9 mouse cellular contexts compared by ENCODE assay signal in genomic region chr9:42196552-42196951, GRCm38 (mm10).
A peak's percentile ranks its signal among the peaks of the same experiment; 100 is the strongest.
DNase-seq lines count a peak whose midpoint lies in the region; TF ChIP-seq lines count a peak whose summit lies in the region.
"Had no signal": no experiment of that assay in that cellular context is flagged by ENCODE, and none has a peak within 500 bp of the region (broad histone marks: within the 10 kb centered on the region; RNA-seq: fewer than 3 reads in every experiment).

No protein-coding gene starts in this region.

- peak in 1 of 2 experiments; percentile 32 for DNase-seq in layer of hippocampus, adult 2 months (ENCODE audit: low spot score in 2 of 2)
- DNase-seq in layer of hippocampus, postnatal 36 days = no peak
- peak; percentile 58 to 73 for DNase-seq in adrenal gland, postnatal 36 days
- peak; percentile 86 for DNase-seq in kidney, postnatal 10 days
- peak; percentile 42 for DNase-seq in skeletal muscle tissue, adult 2 months (ENCODE audit: low read depth, low spot score)
- DNase-seq in Muller cell, postnatal 12 days (ENCODE audit: inconsistent ontology term) = no peak
- no peak for DNase-seq in layer of hippocampus, adult 8-10 months (ENCODE audit: low spot score in 2 of 2)
- DNase-seq in frontal cortex, postnatal 10 days (ENCODE audit: low spot score in 2 of 2) = no peak

- peak overlapping the region; percentile 83 for H3K27ac ChIP-seq in layer of hippocampus, adult 2 months
- H3K27ac ChIP-seq: embryonic facial prominence, embryonic 13.5 days had no signal

- no peak overlapping the region for H3K4me3 ChIP-seq in layer of hippocampus, adult 2 months
- H3K4me3 ChIP-seq: embryonic facial prominence, embryonic 13.5 days had no signal

- TF ChIP-seq CTCF in layer of hippocampus, adult 2 months (conservative IDR thresholded peaks at IDR 0.05) = no peak

Comparison
In these comparisons a context has a peak if more than half of its experiments do, and no peak if none do; other contexts are left out.
1. DNase-seq: peak in adrenal gland, postnatal 36 days (2 of 2), kidney, postnatal 10 days (single experiment) and skeletal muscle tissue, adult 2 months (single experiment); none in layer of hippocampus, postnatal 36 days (0 of 2), Muller cell, postnatal 12 days (single experiment), layer of hippocampus, adult 8-10 months (0 of 2) and frontal cortex, postnatal 10 days (0 of 2).